Mouse (Mus musculus) kidney, embryonic 15.5 days (tissue): ENCODE results near the gene Heatr6. TPM values are rescaled to one million over a fixed set of nuclear protein-coding genes. Genes with fewer than 3 reads are reported as not detected.
A peak's percentile ranks its signal among the peaks of the same experiment; 100 is the strongest.

Source experiments
- ATAC-seq: fragments of 200-750 bp; cut with Nextera tagmentation; replicated peaks from 2 replicates; pipeline ENCODE4 v1.8.0; 2017; ENCODE audit warnings: moderate TSS enrichment; ENCODE audit not compliant: low FRiP score
- H3K27ac ChIP-seq: fragments of 300-500 bp; sonication (generic); 2 replicates; pipeline ENCODE4 v1.5.1; 2015; ENCODE audit warnings: mild to moderate bottlenecking, inconsistent platforms
- H3K27me3 ChIP-seq: fragments of 300-500 bp; sonication (generic); 2 replicates; pipeline ENCODE4 v1.6.1; 2015; ENCODE audit warnings: inconsistent platforms
- H3K36me3 ChIP-seq: fragments of 300-500 bp; sonication (generic); 2 replicates; pipeline ENCODE4 v1.6.1; 2015; ENCODE audit warnings: inconsistent platforms
- H3K4me1 ChIP-seq: fragments of 300-500 bp; sonication (generic); 2 replicates; pipeline ENCODE4 v1.6.1; 2015; ENCODE audit warnings: inconsistent platforms
- H3K4me2 ChIP-seq: fragments of 300-500 bp; sonication (generic); 2 replicates; pipeline ENCODE4 v1.6.1; 2015; ENCODE audit warnings: moderate library complexity, mild to moderate bottlenecking, inconsistent platforms
- H3K4me3 ChIP-seq: fragments of 300-500 bp; sonication (generic); replicated peaks from 2 replicates; pipeline ENCODE4 v1.5.1; 2015; ENCODE audit warnings: mild to moderate bottlenecking, inconsistent platforms
- H3K9ac ChIP-seq: fragments of 300-500 bp; sonication (generic); 2 replicates; pipeline ENCODE4 v1.6.1; 2015; ENCODE audit warnings: mild to moderate bottlenecking, inconsistent platforms
- H3K9me3 ChIP-seq: fragments of 300-500 bp; sonication (generic); replicated peaks from 2 replicates; pipeline ENCODE4 v1.6.1; 2016; ENCODE audit warnings: inconsistent platforms
- WGBS: fragments of 180-500 bp; shearing (Covaris S2); methylation state at CpG from one replicate; pipeline ENCODE4 v1.1.7; 2015; ENCODE audit warnings: mixed read lengths; 5-methylcytosine and 5-hydroxymethylcytosine counted together
- polyA plus RNA-seq: library from polyadenylated mRNA; unstranded; fragments of >200 nt; fragmentation: Nextera tagmentation; extraction: Ambion mirVana; gene quantifications from 2 replicates; pipeline ENCODE4 v1.2.1, GENCODE M21; 2015

Heatr6 gene
- 22.7 and 25.2 TPM in 2 replicates for polyA plus RNA-seq

GRCm38 (mm10) chr11:83753581-83754181, at the start of gene Heatr6:
Gene Heatr6, plus strand, starts transcription at chr11:83753696.
- no peaks in the 10 kb centered on the region for H3K9me3 ChIP-seq
- peak within 1 kb of the TSS; percentile 78 for H3K9ac ChIP-seq
- H3K36me3 ChIP-seq, result peaks cover 31% of the 10 kb centered on the region
- peak within 1 kb of the TSS; percentile 87 for H3K4me3 ChIP-seq
- under 1% methylated on average over 47 of the region's 47 CpGs for WGBS
- H3K27me3 ChIP-seq, result peaks cover 18% of the 10 kb centered on the region
- peak within 1 kb of the TSS; percentile 73 for H3K4me2 ChIP-seq
- H3K27ac ChIP-seq, result peak within 1 kb of the TSS; percentile 90
- peaks cover 10% of the 10 kb centered on the region for H3K4me1 ChIP-seq
- ATAC-seq, result peak; percentile 94

- WGBS, result 11% methylated on average over 1 of the region's 1 CpGs
- no peak for ATAC-seq
- Histone ChIP-seq H3K9ac (no peak within 1 kb of the TSS), H3K9me3 (no peaks in the 10 kb centered on the region), H3K4me3 (no peak within 1 kb of the TSS), H3K27ac (no peak within 1 kb of the TSS), H3K27me3 (no peaks in the 10 kb centered on the region), H3K36me3 (no peaks in the 10 kb centered on the region), H3K4me2 (no peak within 1 kb of the TSS), H3K4me1 (no peaks in the 10 kb centered on the region)
These were observed 49.8 kb upstream of the Heatr6 start, which contains the start of gene Wfdc17 for GRCm38 (mm10) chr11:83703705-83704104. Gene Wfdc17, plus strand, starts transcription at chr11:83703991.

- Histone ChIP-seq H3K9me3 (no peaks in the 10 kb centered on the region), H3K9ac (no peak within 1 kb of the TSS), H3K27ac (no peak within 1 kb of the TSS), H3K36me3 (no peaks in the 10 kb centered on the region), H3K27me3 (no peaks in the 10 kb centered on the region), H3K4me2 (no peak within 1 kb of the TSS), H3K4me3 (no peak within 1 kb of the TSS), H3K4me1 (no peaks in the 10 kb centered on the region)
- no peak for ATAC-seq
- WGBS, result 62% methylated on average over 4 of the region's 4 CpGs
These were observed 44.8 kb upstream of the Heatr6 start, which contains the start of gene Wfdc18 for GRCm38 (mm10) chr11:83708715-83709114. Gene Wfdc18, plus strand, starts transcription at chr11:83709015.

GRCm38 (mm10) chr11:83709683-83710082, 43.8 kb upstream of the Heatr6 start:
- no peaks in the 10 kb centered on the region for H3K9me3 ChIP-seq
- no peak overlapping the region for H3K27ac ChIP-seq
- H3K27me3 ChIP-seq, result no peaks in the 10 kb centered on the region
- 75% methylated on average over 5 of the region's 5 CpGs for WGBS
- no peak for ATAC-seq
- no peak overlapping the region for H3K4me3 ChIP-seq
- no peaks in the 10 kb centered on the region for H3K36me3 ChIP-seq
- H3K9ac ChIP-seq, result no peak overlapping the region
- no peaks in the 10 kb centered on the region for H3K4me1 ChIP-seq
- no peak overlapping the region for H3K4me2 ChIP-seq

GRCm38 (mm10) chr11:83712671-83713070, 40.8 kb upstream of the Heatr6 start:
- Histone ChIP-seq H3K27ac (no peak overlapping the region), H3K36me3 (no peaks in the 10 kb centered on the region), H3K9me3 (no peaks in the 10 kb centered on the region), H3K4me3 (no peak overlapping the region), H3K9ac (no peak overlapping the region), H3K4me2 (no peak overlapping the region), H3K27me3 (no peaks in the 10 kb centered on the region), H3K4me1 (no peaks in the 10 kb centered on the region)
- ATAC-seq, result no peak
- 81% methylated on average over 1 of the region's 1 CpGs for WGBS

- WGBS, result 69% methylated on average over 2 of the region's 2 CpGs
- Histone ChIP-seq H3K27ac (no peak overlapping the region), H3K4me3 (no peak overlapping the region), H3K9ac (no peak overlapping the region), H3K27me3 (no peaks in the 10 kb centered on the region), H3K36me3 (no peaks in the 10 kb centered on the region), H3K4me1 (no peaks in the 10 kb centered on the region), H3K4me2 (no peak overlapping the region), H3K9me3 (no peaks in the 10 kb centered on the region)
- no peak for ATAC-seq
These were observed 39.6 kb upstream of the Heatr6 start for GRCm38 (mm10) chr11:83713925-83714324.

- Histone ChIP-seq H3K27me3 (no peaks in the 10 kb centered on the region), H3K36me3 (no peaks in the 10 kb centered on the region), H3K4me1 (no peaks in the 10 kb centered on the region), H3K27ac (no peak overlapping the region), H3K4me2 (no peak overlapping the region), H3K9me3 (no peaks in the 10 kb centered on the region), H3K4me3 (no peak overlapping the region), H3K9ac (no peak overlapping the region)
- no peak for ATAC-seq
- WGBS, result 85% methylated on average over 6 of the region's 6 CpGs
These were observed 36.3 kb upstream of the Heatr6 start for GRCm38 (mm10) chr11:83717042-83717665.

GRCm38 (mm10) chr11:83720766-83721165, 32.7 kb upstream of the Heatr6 start:
- H3K4me3 ChIP-seq, result no peak overlapping the region
- ATAC-seq, result no peak
- no peak overlapping the region for H3K9ac ChIP-seq
- H3K4me1 ChIP-seq, result no peaks in the 10 kb centered on the region
- H3K36me3 ChIP-seq, result no peaks in the 10 kb centered on the region
- no peaks in the 10 kb centered on the region for H3K27me3 ChIP-seq
- no peak overlapping the region for H3K4me2 ChIP-seq
- H3K27ac ChIP-seq, result no peak overlapping the region
- no peaks in the 10 kb centered on the region for H3K9me3 ChIP-seq

- no peak overlapping the region for H3K4me3 ChIP-seq
- no peaks in the 10 kb centered on the region for H3K36me3 ChIP-seq
- H3K4me1 ChIP-seq, result no peaks in the 10 kb centered on the region
- no peak overlapping the region for H3K4me2 ChIP-seq
- ATAC-seq, result no peak
- no peak overlapping the region for H3K27ac ChIP-seq
- 56% methylated on average over 3 of the region's 3 CpGs for WGBS
- no peaks in the 10 kb centered on the region for H3K27me3 ChIP-seq
- no peak overlapping the region for H3K9ac ChIP-seq
- H3K9me3 ChIP-seq, result peaks cover 2% of the 10 kb centered on the region; the same call in 1 of the 2 replicates
These were observed 24.6 kb upstream of the Heatr6 start for GRCm38 (mm10) chr11:83728757-83729432.

GRCm38 (mm10) chr11:83731116-83731515, 22.4 kb upstream of the Heatr6 start:
- 90% methylated on average over 1 of the region's 1 CpGs for WGBS
- Histone ChIP-seq H3K27me3 (0 out of 2 replicates have a peak, but pooled peaks cover 1% of the 10 kb centered on the region), H3K9ac (no peak overlapping the region), H3K4me2 (no peak overlapping the region), H3K36me3 (no peaks in the 10 kb centered on the region), H3K27ac (no peak overlapping the region), H3K4me3 (no peak overlapping the region), H3K9me3 (peaks cover 3% of the 10 kb centered on the region; the same call in 1 of the 2 replicates), H3K4me1 (no peaks in the 10 kb centered on the region)
- no peak for ATAC-seq

- Histone ChIP-seq H3K9me3 (peaks cover 3% of the 10 kb centered on the region; the same call in 1 of the 2 replicates), H3K4me3 (no peak overlapping the region), H3K4me1 (no peaks in the 10 kb centered on the region), H3K27me3 (0 out of 2 replicates have a peak, but pooled peaks cover 4% of the 10 kb centered on the region), H3K9ac (no peak overlapping the region), H3K36me3 (no peaks in the 10 kb centered on the region), H3K27ac (no peak overlapping the region), H3K4me2 (no peak overlapping the region)
- ATAC-seq, result no peak
- 84% methylated on average over 5 of the region's 5 CpGs for WGBS
These were observed 20.3 kb upstream of the Heatr6 start for GRCm38 (mm10) chr11:83733071-83733640.

- WGBS, result 83% methylated on average over 1 of the region's 1 CpGs
- no peak for ATAC-seq
- Histone ChIP-seq H3K4me2 (no peak overlapping the region), H3K4me3 (no peak overlapping the region), H3K9ac (no peak overlapping the region), H3K4me1 (no peaks in the 10 kb centered on the region), H3K9me3 (peaks cover 3% of the 10 kb centered on the region; the same call in 1 of the 2 replicates), H3K27ac (no peak overlapping the region), H3K36me3 (no peaks in the 10 kb centered on the region), H3K27me3 (0 out of 2 replicates have a peak, but pooled peaks cover 4% of the 10 kb centered on the region)
These were observed 19.3 kb upstream of the Heatr6 start for GRCm38 (mm10) chr11:83734215-83734614.
